Mouse (Mus musculus) common myeloid progenitor, adult 5-6 weeks (primary cell): ENCODE data around the gene Mast4. TPM values are rescaled to one million over a fixed set of nuclear protein-coding genes. Genes with fewer than 3 reads are reported as not detected.

Source experiments
- ATAC-seq: replicated peaks from 2 replicates; pipeline ENCODE4 v1.8.0; 2016; ENCODE audit warnings: low read depth, mild to moderate bottlenecking, moderate TSS enrichment, inconsistent platforms; ENCODE audit not compliant: poor library complexity, severe bottlenecking
- total RNA-seq: library from RNA; stranded (forward); fragments of 200-1000, 187-1606 nt; gene quantifications from 2 replicates; pipeline ENCODE4 v1.2.3, GENCODE M21; 2017

The Mast4 gene
- total RNA-seq, 1 experiment from 2014 or later = 19.1 TPM

DNA sequence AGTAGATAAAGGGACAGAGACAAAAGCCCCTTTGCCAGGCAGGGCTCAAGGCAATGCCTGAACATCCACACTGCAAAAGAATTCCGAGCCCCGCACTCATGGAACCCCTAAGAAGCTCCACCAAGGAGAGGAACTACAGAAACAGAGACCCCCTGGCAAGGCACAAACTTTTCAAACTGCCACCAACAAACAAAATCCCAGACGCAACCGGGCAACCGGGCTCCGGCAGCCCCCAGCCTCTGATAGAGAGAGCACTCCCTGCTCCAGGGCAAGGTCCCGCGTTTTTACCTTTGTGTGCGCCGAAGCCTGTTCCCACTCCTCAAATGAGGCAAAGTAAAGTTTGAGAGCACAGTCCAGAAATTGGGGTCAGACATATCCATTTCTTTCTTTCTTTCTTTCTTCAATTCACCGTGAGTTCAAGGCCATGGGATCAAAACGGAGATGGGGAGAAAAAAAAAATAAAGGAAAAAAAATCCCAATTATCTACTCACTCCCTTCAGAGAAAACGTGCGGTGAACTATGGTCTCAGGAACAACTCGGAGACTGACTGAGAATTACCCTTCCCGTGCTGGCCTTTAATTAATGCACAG, 428.8 kb downstream of the Mast4 start:
- no peak for ATAC-seq

DNA sequence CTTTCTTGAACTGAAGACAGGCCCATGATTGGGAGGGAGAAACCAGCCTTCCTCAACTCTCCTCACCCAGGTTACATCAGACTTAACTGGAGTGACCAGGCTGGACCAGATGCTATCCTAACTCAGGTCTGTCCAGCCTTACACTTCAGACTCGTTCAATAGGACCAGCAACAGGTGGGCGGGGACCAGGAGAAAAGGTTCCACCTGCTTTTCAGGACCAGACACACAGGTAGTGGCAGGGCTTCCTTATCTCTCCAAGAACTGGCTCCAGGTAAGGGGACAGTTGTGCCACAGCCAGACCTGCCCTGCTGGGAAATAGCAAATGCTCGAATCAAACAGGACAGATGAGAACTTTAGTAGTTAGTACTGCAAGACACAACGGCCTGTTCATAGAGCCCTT, 430.6 kb downstream of the Mast4 start:
- no peak for ATAC-seq

DNA sequence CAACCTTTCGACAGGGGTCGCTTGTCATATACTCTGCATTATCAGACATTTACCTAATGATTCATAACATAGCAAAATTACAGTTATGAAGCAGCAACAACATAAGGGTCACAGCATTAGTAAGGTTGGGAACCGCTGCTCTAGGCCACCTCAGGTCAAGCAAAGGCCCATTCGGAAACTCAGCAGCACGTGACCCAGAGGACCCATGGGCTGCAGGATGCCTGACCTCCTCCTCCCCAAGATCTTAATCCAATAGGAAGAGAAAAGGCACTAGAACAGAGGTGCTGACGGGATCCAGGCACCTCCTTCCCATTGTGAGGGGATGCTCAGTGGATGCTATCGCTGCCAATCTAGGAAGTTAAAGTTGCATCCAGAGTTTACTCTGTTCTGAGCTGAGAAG, 432.2 kb downstream of the Mast4 start:
- ATAC-seq = no peak

DNA sequence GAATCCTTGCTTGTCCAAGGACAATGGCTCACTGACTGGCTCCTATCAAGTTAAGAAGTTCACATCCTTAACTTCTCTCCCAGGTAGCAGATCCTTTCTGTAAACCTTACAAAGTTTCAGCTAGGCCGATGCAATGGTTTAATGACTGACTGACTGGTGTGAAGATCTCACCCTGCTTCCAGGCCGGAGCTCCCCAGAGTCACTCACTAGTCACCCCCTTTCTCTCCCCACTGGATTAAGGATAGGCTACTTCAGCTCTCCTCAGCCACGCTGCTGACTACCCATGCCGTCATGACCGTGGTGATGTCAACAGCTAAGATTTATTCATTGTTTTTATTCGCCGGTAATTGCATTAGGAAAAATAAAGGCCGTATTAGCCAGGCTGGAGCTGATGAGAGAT, 433.8 kb downstream of the Mast4 start:
- ATAC-seq = no peak

DNA sequence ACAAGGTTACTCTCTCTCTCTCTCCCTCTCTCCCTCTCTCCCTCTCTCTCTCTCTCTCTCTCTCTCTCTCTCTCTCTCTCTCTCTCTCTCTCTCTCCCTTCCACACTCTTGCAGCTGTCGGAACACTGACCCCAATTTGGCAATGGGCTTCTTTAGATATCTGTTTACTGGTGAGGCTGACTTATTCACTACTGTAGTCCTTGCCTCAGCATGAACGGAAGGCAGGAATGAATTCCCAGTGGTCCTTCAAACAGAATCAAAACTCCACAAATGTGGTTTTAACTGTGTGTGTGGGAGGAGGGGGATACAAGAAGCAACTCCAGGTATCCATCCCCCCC, 434.2 kb downstream of the Mast4 start:
- ATAC-seq = no peak

DNA sequence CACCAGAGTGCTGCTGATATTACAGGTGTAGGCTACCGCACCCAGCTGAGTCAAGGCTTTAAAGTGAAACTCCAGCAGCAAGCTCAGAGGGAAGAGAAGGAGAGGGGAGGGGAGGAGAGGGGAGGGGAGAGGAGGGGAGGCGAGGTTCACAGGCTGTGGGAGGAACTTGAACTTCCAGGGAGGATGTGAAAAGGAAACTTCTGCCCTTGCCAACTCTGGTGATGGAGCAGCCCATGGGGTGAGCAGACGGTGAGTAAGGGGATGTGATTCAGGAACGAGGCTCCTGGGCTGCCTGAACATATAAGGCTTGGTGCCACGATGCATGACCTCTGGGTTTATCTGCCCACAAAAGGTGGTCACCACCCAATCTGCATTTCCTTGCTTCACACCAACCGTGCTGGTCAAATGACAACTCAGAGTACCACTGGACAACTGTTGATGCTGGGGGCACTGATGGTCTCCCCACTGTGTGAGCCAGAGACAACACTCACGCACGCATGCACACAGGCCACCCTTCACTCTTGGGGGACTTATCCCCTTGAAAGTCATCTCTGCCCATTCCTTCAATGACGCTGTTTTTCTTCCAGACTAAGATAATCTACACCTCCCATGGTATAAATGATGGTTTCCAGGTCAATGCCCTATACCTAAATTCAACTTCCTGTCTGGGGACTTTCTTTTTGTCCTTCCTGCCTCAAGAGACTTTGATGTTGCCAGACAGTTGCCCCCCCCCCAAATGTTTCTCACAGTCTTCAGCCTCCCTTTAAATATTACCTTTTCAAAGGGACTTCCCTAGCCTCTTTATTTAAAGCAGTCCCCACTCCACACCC, 434.8 kb downstream of the Mast4 start:
- peak; percentile 59 for ATAC-seq

DNA sequence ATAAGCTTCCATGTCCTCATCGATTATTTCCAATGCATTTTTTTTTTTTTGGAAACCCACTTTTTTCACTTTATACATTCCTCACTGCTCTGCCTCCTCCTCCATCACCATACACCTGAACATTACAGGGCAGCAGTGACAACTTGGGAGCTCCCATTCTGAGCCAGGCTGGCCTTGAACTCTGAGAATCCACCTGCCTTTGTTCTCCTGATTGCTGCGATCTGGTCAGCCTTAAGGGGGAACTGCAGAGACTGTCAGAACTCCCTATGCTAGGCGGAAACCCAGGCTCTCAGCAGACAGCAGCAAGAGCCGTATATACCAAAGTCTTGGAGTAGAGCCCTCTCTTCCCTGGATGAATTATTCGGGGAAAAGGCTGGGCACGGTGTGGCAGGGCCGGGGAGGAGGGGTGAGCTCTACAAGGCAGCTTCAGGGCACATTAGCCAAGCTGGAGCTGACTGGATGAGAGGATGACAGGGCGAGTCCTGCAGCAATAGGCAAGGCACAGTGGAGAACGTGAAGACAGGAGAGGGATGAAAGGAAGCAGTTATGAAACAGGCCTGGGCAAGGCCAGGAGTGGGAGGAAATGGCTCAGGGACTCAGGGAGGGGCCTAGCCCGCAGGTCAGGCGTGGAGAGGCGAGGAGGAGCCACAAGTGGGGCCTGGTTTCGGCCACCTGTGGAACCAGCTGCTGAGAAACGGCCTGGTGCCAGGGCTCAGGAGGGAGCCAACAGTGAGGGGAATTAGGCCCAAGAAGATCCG, 435.7 kb downstream of the Mast4 start:
- ATAC-seq = peak; percentile 53

DNA sequence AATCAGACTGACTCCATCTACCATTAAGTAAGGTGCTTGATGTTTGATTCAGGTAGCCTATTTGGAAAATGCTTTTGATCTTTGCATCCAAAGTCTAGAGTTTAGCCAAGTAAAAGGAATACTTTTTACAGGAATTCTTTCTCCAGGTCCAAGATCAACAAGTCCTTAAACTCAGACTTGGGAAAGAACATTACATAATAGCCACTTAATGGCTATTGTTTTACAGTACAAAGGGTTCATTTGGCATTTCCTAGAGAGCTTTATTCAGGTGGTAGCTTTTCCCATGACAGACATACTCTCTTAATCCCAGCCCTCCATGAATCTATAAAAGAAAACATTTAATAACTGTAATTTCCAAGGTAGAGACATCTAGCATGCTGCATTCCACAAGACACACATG, 438.0 kb downstream of the Mast4 start:
- no peak for ATAC-seq

DNA sequence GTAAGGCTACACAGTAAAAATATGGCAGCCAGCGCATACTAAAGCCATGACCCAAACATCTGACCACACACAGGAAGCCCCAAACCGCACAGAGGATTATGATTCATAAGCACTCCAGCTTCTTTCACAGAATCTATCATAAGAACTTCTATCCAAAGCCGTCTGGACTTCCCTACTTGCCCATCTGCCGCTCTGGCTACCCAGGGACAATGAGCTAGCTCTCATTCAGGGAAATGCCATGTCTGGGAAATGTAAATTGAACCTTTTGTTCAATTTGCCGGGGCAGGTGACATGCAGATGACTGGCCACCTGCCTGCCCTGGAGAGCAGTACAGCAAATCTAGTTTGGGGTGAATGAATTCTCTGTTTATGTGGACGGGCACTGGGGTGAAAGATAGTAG, 438.4 kb downstream of the Mast4 start:
- peak; percentile 75 for ATAC-seq

DNA sequence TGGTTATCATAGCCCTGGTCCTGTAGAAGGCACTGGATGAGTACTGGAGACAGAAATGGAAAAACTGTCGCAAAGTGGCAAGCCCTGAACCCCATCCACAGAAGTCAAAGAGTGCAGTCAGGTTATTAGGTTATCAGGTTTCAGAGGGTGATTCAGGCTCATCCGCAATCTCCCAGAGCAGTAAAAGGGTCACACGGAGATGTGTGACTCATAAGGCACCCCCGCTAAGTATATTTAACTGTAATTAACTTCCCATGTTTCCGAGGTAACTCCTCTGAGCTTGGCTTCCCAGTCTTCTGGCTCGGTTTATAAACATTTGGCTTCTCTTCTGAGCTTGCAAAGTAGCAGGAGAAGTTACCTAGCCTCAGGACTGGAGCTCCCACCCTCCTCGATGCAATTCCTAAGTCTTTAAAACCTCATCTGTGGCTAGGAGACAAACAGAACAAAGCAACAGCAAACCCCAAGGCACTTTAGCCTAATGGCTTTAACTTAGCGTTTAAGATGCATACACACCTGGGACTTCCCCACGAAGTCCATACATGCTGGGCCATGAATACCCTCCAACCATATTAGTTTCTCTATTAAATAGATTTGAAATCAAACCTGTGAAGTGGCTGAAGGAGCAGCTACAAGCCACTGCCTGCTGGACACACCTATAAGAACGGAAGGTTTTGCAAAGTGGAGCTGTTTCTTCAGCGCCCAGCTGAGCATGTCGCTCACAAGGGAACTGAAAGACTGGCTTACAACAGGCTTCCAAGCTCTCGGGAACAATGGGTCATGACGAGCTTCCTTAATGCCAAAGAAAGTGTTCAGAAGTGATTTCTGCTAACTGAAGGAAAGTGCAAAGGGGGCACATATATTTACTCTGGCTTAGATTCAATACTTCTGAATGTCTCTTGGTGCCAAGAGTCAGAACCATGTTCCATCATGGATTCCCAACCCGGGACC, 439.7 kb downstream of the Mast4 start:
- no peak for ATAC-seq

DNA sequence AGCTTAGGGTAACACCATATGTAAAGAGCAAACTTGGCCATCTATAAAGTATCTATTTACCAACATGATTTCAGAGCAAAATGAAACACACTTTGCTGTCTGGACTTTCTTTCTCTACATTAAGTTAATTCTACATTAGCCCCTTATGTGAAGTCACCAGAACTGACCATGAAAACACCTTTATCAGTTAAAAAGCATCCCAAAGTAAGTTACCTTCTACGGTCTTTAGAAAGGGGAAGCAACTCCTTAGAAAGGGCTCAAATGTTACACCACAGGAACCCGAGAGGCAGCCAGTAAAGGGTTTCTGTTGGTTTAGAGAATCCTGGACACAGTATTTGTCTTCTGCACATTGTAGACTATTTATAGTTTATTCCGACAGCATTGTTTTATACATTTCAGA, 441.5 kb downstream of the Mast4 start:
- no peak for ATAC-seq

DNA sequence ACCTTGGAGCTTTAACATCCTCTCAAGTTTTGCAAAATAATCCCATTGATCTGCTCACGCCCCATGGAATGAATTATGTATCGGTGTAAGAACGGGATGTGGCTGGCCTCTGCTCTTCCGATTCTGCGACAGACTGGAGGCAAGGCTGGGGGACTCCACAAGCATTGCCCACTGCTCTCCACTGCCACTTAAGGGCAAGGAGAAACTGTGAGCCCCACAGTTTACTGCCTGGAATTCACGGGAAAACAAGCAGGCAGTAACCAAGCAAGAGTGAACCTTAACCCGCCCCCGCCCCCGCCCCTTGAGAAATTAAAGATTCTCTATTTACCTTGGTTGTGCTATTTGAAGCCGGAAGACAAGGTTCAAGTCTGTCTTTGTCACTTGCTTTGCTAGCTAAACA, 444.3 kb downstream of the Mast4 start:
- no peak for ATAC-seq

DNA sequence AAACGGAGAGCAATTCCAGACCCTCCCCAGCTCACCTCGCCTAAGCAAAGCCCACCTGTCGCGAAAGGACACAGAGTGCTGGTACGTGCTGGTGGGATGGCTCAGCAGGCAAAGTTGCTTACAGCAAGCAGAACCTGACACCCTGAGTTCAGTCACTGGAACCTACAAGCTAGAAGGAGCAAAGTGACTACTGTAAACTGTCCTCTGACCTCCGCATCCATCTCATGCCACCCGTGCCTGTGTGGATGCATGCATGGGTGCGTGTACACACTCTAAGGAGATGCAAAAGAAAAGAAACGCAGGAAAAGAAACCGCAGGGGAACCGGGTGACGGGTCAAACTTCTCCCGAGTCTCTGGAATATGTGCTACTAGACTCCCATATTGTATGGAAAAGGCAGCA, 444.8 kb downstream of the Mast4 start:
- ATAC-seq = no peak

DNA sequence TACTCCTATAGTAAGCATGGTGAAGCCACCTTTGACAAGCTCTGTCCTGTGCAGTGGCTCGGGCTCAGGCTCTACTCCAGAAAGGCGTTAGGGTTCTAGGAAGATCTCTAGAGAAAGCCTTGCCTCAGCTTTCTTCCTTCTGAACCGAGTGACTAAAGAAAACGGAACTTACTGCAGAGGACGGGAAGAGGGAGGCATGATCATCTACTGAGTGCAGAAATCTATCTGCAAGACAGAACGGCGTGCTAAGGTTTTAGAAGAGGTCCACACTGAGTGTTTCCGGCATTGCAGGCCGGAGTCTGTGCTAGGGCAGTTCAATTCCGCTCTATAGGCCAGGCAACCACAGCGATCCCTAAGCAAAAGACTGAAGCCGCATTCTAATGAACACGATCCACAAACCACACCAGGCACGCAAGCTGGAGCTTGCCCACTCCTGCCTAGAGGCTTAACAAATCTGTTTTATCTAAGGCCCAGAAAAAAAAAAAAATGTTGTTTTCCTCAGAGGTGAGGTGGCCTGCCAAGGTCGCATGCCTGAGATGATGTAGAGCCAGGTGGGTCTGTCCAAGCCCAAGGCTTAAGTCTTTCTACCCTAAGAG, 445.3 kb downstream of the Mast4 start:
- peak; percentile 65 for ATAC-seq

DNA sequence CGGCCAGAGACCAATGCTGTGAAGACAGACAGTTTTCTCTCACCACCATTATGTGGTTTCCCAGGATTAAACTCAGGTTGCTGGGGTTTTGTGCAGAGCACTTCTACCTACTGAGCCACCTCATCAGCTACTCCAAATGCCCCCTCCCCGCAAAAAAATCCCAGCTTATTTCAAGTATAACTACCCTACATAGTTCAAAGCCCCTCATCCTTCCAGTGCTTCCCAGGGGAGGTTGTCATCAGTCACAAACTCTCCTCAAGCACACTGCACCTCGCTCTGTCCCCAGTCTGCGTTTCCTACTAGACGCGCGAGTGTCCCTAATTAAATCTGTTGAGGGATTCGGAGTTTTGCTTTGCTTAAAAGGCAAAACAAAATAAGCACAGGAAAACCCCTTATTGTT, 446.1 kb downstream of the Mast4 start:
- no peak for ATAC-seq

DNA sequence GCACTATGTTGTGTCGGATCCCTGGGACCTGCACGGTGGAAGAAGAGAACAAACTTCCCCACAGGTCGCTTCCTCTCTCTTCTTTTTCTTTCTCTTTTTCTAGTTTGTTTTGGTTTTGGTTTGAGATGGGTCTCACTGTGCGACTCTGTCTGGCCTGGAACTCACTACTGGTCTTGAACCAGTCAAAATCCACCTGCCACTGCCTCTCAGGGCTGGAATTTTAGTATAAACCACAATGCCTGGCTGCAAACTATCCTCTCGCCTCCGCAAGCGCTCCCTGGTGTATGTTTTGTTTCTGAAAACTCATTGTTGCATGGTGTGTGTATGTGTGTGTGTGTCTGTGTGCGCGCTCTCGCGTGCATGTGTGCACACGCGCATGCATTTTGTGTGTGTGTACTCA, 446.8 kb downstream of the Mast4 start:
- no peak for ATAC-seq

DNA sequence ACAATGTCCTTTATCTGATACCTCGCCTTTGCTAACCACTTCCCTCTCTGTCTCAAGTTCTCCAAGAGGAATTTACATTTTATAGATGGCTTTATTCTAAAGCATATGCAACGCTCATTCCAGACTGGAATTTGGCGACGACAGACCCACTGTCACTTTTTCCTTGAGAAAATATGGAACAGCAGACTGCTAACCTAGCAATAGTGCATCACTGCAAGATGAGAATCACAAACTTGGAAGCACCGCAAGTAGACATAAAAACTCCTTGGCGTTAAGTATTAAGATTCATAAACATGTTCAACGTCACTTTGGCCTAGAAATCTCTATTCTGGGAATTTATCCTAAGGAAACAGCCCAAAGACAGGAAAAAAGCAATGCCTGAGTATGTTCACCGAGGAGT, 447.5 kb downstream of the Mast4 start:
- ATAC-seq = no peak

DNA sequence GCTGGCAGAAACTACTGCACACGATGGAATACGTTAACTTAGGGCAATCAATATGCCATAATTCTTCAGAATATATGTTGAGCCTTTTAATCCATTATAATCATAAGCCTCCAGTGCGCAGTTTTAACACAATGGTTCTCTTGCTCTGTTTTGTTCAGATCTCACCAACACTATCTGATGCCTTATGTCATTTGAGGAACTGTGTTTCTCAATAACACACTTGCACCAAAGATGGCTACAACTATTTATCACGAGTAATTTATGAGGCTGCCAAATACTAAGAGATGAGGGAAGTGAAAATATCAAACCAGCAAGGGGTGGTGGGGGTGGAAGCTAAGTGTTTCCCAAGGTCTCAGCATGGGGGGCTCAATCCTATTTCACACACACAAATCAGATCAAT, 448.1 kb downstream of the Mast4 start:
- peak; percentile 83 for ATAC-seq

DNA sequence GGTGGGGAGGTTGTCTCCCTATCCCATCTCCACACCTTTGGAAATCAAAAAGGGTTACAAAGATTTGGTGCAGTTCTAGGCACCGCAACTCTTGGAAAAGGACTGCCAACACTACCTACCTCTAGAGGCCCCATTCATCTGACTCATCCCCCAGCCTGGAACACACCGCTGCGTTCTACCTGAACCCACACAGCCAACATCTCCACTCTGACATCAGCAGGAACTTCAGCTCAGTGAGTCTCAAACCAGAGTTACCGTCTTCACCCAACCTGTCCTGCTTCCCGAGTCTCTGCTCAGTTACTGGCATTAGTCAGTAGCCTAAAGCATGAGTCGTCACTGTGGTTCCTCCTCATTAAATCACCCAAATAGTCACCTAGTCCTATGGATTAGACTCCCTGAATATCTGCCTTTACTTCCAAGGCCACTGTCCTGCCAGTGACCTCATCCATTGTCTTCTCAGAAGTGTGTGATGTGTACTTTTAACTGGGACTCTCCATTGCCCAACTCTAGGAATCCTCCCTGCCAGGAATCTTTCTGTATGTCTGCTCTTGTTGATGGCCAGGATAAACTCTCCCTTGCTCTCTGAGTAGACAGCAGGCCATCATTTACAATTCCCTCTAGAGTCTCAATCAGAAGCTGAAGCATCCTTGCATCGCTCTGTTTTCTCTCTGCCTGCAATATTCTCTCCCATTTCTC, 453.8 kb downstream of the Mast4 start:
- ATAC-seq = no peak
